ENCODE assay signal across 8 mouse cellular contexts in the genomic region with DNA sequence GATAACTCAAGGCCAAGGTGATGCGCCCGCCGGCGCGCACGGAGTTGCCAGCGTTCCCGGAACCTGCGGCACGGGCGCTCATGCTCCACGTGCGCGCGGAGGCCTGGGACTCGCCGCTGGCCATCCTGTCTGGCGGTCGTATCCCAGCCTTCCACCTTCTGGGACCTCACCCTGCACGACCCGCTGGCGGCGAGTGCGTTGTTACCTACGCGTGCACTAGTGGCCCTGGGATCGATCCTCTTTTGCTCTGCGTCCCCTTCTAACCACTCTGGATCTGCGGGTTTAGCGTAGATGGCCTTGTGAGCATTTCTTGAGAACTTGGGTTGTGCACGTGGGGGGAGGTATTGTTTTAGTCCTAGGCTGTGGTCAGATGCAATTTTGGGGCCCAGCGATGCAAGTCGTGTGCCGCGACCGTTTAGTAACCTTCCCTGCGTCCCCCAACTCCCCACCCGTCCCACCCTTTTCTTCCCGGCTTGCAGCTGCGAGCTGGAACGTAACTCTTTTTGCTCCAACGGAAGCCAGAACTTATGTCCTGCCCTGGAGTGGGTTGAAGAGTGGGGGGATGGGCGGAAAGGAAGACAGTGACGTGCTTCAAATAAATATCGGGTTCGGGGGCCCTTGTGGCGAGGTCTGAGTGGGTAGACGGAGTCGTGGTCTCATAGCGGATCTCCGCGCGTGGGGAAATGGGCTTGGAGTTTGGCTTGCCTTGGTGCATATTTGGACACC. TPM values are rescaled to one million over a fixed set of nuclear protein-coding genes. Genes with fewer than 3 reads are reported as not detected.
DNase-seq lines count a peak whose midpoint lies in the region; ATAC-seq and TF ChIP-seq lines count a peak whose summit lies in the region.

No protein-coding gene starts in this region.

- no peak for TF ChIP-seq CTCF in kidney, postnatal 0 days (IDR thresholded peaks at IDR 0.05; ENCODE audit: low read depth)

- peak overlapping the region; percentile 83 for H3K4me3 ChIP-seq in kidney, postnatal 0 days (replicated peaks; ENCODE audit: low read depth, low read length)
- H3K4me3 ChIP-seq in megakaryocyte, embryonic 14.5 days (replicated peaks), result peak overlapping the region; percentile 99

- no peaks in the 10 kb centered on the region for H3K27me3 ChIP-seq in kidney, postnatal 0 days (ENCODE audit: insufficient read depth, low read length)
- H3K27me3 ChIP-seq in megakaryocyte, embryonic 14.5 days (replicated peaks), result no peaks in the 10 kb centered on the region

- under 1% methylated on average over 53 of the region's 53 CpGs for WGBS in kidney, postnatal 0 days

- H3K27ac ChIP-seq in kidney, postnatal 0 days, result peak overlapping the region; percentile 82

- peak overlapping the region; percentile 79 for H3K9ac ChIP-seq in kidney, postnatal 0 days (ENCODE audit: low read depth, low read length)

- no peaks in the 10 kb centered on the region for H3K9me3 ChIP-seq in kidney, postnatal 0 days (replicated peaks; ENCODE audit: low read length)
- no peaks in the 10 kb centered on the region for H3K9me3 ChIP-seq in megakaryocyte, embryonic 14.5 days

- H3K4me1 ChIP-seq in kidney, postnatal 0 days (replicated peaks; ENCODE audit: insufficient read depth, low read length), result peaks cover 13% of the 10 kb centered on the region; the same call in 1 of the 2 replicates
- H3K4me1 ChIP-seq in megakaryocyte, embryonic 14.5 days, result peaks cover 73% of the 10 kb centered on the region

- peak; percentile 15 to 28 for DNase-seq in urinary bladder, adult 18-20 months (ENCODE audit: low spot score in 2 of 2)
- DNase-seq in urinary bladder, postnatal 10 days (ENCODE audit: low spot score), result no peak
- DNase-seq in cerebellum, adult 8-10 months, result peak; percentile 3
- peak; percentile 65 for DNase-seq in kidney, postnatal 0 days (ENCODE audit: low spot score)
- DNase-seq in spleen, adult 18-20 months, result peak; percentile 16 to 26
- no peak for DNase-seq in right cerebral cortex, adult 2 months (ENCODE audit: low spot score in 2 of 2)

- H3K36me3 ChIP-seq in kidney, postnatal 0 days (ENCODE audit: insufficient read depth, low read length), result 0 out of 2 replicates have a peak, but pooled peaks cover 4% of the 10 kb centered on the region
- H3K36me3 ChIP-seq in megakaryocyte, embryonic 14.5 days (replicated peaks; ENCODE audit: low read length), result peaks cover 33% of the 10 kb centered on the region

- ATAC-seq in granulocyte monocyte progenitor cell, adult 5-6 weeks (replicated peaks; ENCODE audit: poor library complexity, severe bottlenecking), result peak; percentile 21
- peak; percentile 64 for ATAC-seq in kidney, postnatal 0 days (replicated peaks; ENCODE audit: low FRiP score, low read depth)

- H3K4me2 ChIP-seq in kidney, postnatal 0 days (ENCODE audit: low read length), result peak overlapping the region; percentile 91

RNA-seq across cellular contexts. Expression of a gene that starts 0.7 kb away (rescaled TPM):
- total RNA-seq in granulocyte monocyte progenitor cell, adult 5-6 weeks (2014; fragmentation: Nextera tagmentation), result 231 and 236 TPM in 2 replicates
- 240 and 269 TPM in 2 replicates for total RNA-seq in granulocyte monocyte progenitor cell, adult 5-6 weeks (2017)
- 73.6 and 88.7 TPM in 2 replicates for polyA plus RNA-seq in kidney, postnatal 0 days (2015; fragmentation: Nextera tagmentation; extraction: Ambion mirVana)
- polyA plus RNA-seq in megakaryocyte, embryonic 14.5 days (2012; ENCODE audit: insufficient read depth, low replicate concordance), result 4.9 and 8.6 TPM in 2 replicates

Comparison
In these comparisons a context has a peak if more than half of its experiments do, and no peak if none do; other contexts are left out.
1. DNase-seq: peak in urinary bladder, adult 18-20 months (2 of 2), cerebellum, adult 8-10 months (single experiment), kidney, postnatal 0 days (single experiment) and spleen, adult 18-20 months (2 of 2); none in urinary bladder, postnatal 10 days (single experiment) and right cerebral cortex, adult 2 months (0 of 2).